Mouse (Mus musculus): ENCODE data around the gene Tshz2.

GRCm38 (mm10) chr2:169814757-169815156 is 181.9 kb downstream of the Tshz2 start:
- TF ChIP-seq CTCF (IDR thresholded peaks at IDR 0.05; ENCODE audit: borderline replicate concordance, insufficient read depth, low read depth, low read length), result no peak
- no peak for TF ChIP-seq POLR2A (IDR thresholded peaks at IDR 0.05; ENCODE audit: borderline replicate concordance, insufficient read depth, low read length)
